Comparison of ENCODE assay signal across 10 mouse cellular contexts in the genomic region with DNA sequence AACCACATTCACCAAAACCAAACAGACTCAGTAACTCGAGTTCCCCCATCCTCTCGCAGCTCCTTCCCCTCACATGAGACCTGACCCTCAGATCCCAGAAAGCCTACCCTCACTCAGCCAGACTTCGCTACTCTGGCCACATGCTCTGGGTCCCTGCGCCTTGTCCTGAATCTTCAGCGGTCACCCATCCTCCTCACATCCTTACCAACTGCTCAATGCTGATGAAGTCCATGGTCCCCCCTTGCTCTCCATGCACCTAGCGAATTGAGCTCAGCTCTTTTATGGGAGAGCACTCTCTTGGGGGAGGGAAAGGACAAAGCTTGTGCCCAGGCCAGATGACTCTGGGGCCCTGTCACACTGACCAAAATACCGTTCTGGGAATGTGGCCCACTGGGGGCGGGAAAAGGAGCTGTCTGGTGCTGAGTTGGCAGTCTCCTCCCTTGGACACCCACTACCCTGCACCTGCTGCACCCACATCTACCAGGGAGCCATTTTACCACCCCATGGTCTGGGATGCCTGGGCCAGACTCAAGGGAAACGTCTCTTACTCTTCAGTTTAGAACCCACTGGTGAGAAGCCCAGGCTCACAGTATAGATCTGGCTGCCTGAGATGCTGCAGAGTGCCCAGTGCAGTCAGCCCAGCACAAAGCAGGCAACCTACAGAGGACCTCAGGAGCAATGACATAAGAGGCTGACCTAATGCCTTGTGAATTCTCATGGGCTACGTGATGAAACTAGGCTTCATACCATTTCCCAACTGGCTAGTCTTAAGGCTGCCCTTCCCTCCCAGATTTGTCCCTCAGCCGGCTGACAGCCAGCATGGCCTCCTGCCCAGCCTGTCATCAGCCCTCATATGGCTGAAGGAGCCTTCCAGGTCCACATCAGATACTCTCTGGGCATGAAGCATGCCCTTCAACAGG. TPM values are rescaled to one million over a fixed set of nuclear protein-coding genes. Genes with fewer than 3 reads are reported as not detected.
DNase-seq lines count a peak whose midpoint lies in the region; ATAC-seq and TF ChIP-seq lines count a peak whose summit lies in the region.
"Had no signal": no experiment of that assay in that cellular context is flagged by ENCODE, and none has a peak within 500 bp of the region (broad histone marks: within the 10 kb centered on the region; RNA-seq: fewer than 3 reads in every experiment).

No protein-coding gene starts in this region.

- H3K27me3 ChIP-seq in midbrain, postnatal 0 days (ENCODE audit: insufficient read depth, low read length) = no peaks in the 10 kb centered on the region
- no peaks in the 10 kb centered on the region for H3K27me3 ChIP-seq in midbrain, embryonic 13.5 days
- H3K27me3 ChIP-seq in heart, embryonic 15.5 days = no peaks in the 10 kb centered on the region
- no peaks in the 10 kb centered on the region for H3K27me3 ChIP-seq in hindbrain, embryonic 14.5 days (ENCODE audit: control insufficient read depth, insufficient read depth, low read length)
- H3K27me3 ChIP-seq: limb, embryonic 15.5 days had no signal

- ATAC-seq in midbrain, postnatal 0 days (ENCODE audit: low FRiP score) = no peak
- no peak for ATAC-seq in midbrain, embryonic 13.5 days
- ATAC-seq in heart, embryonic 15.5 days (replicated peaks; ENCODE audit: insufficient number of reproducible peaks, insufficient read depth, low FRiP score, low read depth) = peak; percentile 59
- ATAC-seq in CD4-positive, CD25-positive, alpha-beta regulatory T cell, adult 4 months = no peak
- ATAC-seq in hindbrain, embryonic 14.5 days (ENCODE audit: low FRiP score) = no peak

- intact Hi-C loops in left cerebral cortex, adult 2 months (cut with DNase I) = no loop called here

- H3K4me3 ChIP-seq in midbrain, postnatal 0 days (ENCODE audit: low read depth, low read length) = no peak overlapping the region
- no peak overlapping the region for H3K4me3 ChIP-seq in midbrain, embryonic 13.5 days (replicated peaks)
- H3K4me3 ChIP-seq in heart, embryonic 15.5 days = no peak overlapping the region
- H3K4me3 ChIP-seq in left cerebral cortex, adult 2 months = no peak overlapping the region
- H3K4me3 ChIP-seq in hindbrain, embryonic 14.5 days (replicated peaks; ENCODE audit: low read length) = no peak overlapping the region
- H3K4me3 ChIP-seq: limb, embryonic 15.5 days had no signal

- H3K4me2 ChIP-seq in midbrain, postnatal 0 days (ENCODE audit: low read depth, low read length, poor library complexity, severe bottlenecking) = no peak overlapping the region
- no peak overlapping the region for H3K4me2 ChIP-seq in midbrain, embryonic 13.5 days (replicated peaks)
- peak overlapping the region; percentile 16; the same call in 1 of the 2 replicates for H3K4me2 ChIP-seq in heart, embryonic 15.5 days
- H3K4me2 ChIP-seq in hindbrain, embryonic 14.5 days (replicated peaks) = no peak overlapping the region
- H3K4me2 ChIP-seq: limb, embryonic 15.5 days had no signal

- no peak for TF ChIP-seq CTCF in midbrain, postnatal 0 days (IDR thresholded peaks at IDR 0.05)
- no peak for TF ChIP-seq CTCF in left cerebral cortex, adult 2 months (IDR thresholded peaks at IDR 0.05)

- H3K9me3 ChIP-seq in midbrain, postnatal 0 days (ENCODE audit: low read length) = no peaks in the 10 kb centered on the region
- no peaks in the 10 kb centered on the region for H3K9me3 ChIP-seq in midbrain, embryonic 13.5 days
- no peaks in the 10 kb centered on the region for H3K9me3 ChIP-seq in heart, embryonic 15.5 days (replicated peaks)
- no peaks in the 10 kb centered on the region for H3K9me3 ChIP-seq in hindbrain, embryonic 14.5 days (ENCODE audit: control insufficient read depth, low read length)
- H3K9me3 ChIP-seq: G1E; limb, embryonic 15.5 days had no signal

- WGBS in midbrain, postnatal 0 days = 91% methylated on average over 11 of the region's 11 CpGs
- WGBS in midbrain, embryonic 13.5 days = 90% methylated on average over 11 of the region's 11 CpGs
- 62% methylated on average over 11 of the region's 11 CpGs for WGBS in heart, embryonic 15.5 days
- 86% methylated on average over 11 of the region's 11 CpGs for WGBS in hindbrain, embryonic 14.5 days

- H3K36me3 ChIP-seq in midbrain, postnatal 0 days (ENCODE audit: insufficient read depth, low read length) = peaks cover 26% of the 10 kb centered on the region
- peaks cover 20% of the 10 kb centered on the region for H3K36me3 ChIP-seq in midbrain, embryonic 13.5 days
- peaks cover 12% of the 10 kb centered on the region; the same call in 1 of the 2 replicates for H3K36me3 ChIP-seq in heart, embryonic 15.5 days
- H3K36me3 ChIP-seq in hindbrain, embryonic 14.5 days (replicated peaks; ENCODE audit: control insufficient read depth, insufficient read depth) = peaks cover 15% of the 10 kb centered on the region

- no peak overlapping the region for H3K27ac ChIP-seq in midbrain, postnatal 0 days (ENCODE audit: low read depth, low read length)
- no peak overlapping the region for H3K27ac ChIP-seq in midbrain, embryonic 13.5 days
- H3K27ac ChIP-seq in heart, embryonic 15.5 days = peak overlapping the region; percentile 92
- no peak overlapping the region for H3K27ac ChIP-seq in left cerebral cortex, adult 2 months
- H3K27ac ChIP-seq in hindbrain, embryonic 14.5 days = no peak overlapping the region

- peak; percentile 42 for DNase-seq in midbrain, postnatal 0 days (ENCODE audit: low spot score)
- DNase-seq in fibroblast of lung, adult 2 months (ENCODE audit: low read depth) = peak; percentile 63
- DNase-seq in left cerebral cortex, adult 2 months (ENCODE audit: extremely low spot score in 1 of 2, low spot score in 2 of 2) = no peak
- DNase-seq in hindbrain, embryonic 14.5 days (ENCODE audit: low spot score) = no peak
- DNase-seq: kidney, postnatal 10 days had no signal

- H3K9ac ChIP-seq in midbrain, postnatal 0 days (replicated peaks; ENCODE audit: low read length, poor library complexity, severe bottlenecking) = no peak overlapping the region
- H3K9ac ChIP-seq in midbrain, embryonic 13.5 days (replicated peaks) = no peak overlapping the region
- H3K9ac ChIP-seq in heart, embryonic 15.5 days = 0 out of 2 replicates have a peak overlapping the region, but pooled peaks have one; percentile 5
- H3K9ac ChIP-seq in hindbrain, embryonic 14.5 days = no peak overlapping the region
- H3K9ac ChIP-seq: limb, embryonic 15.5 days had no signal

- no peaks in the 10 kb centered on the region for H3K4me1 ChIP-seq in midbrain, postnatal 0 days (ENCODE audit: insufficient read depth, low read length)
- 0 out of 2 replicates have a peak, but pooled peaks cover 4% of the 10 kb centered on the region for H3K4me1 ChIP-seq in midbrain, embryonic 13.5 days (replicated peaks)
- H3K4me1 ChIP-seq in heart, embryonic 15.5 days (replicated peaks) = peaks cover 74% of the 10 kb centered on the region
- no peaks in the 10 kb centered on the region for H3K4me1 ChIP-seq in hindbrain, embryonic 14.5 days (replicated peaks; ENCODE audit: control insufficient read depth, insufficient read depth, low read length)

RNA-seq across cellular contexts. Expression of gene Ankrd23, which starts 0.9 kb away (rescaled TPM):
- 9.8 and 11.6 TPM in 2 replicates for total RNA-seq in midbrain, postnatal 0 days (2014; rRNA removed)
- polyA plus RNA-seq in midbrain, postnatal 0 days (2015; fragmentation: Nextera tagmentation; extraction: Ambion mirVana) = 12.8 and 14.8 TPM in 2 replicates
- polyA plus RNA-seq in midbrain, embryonic 13.5 days (2015; fragmentation: Nextera tagmentation; extraction: Ambion mirVana) = 16.1 and 19.0 TPM in 2 replicates
- 25.3 and 26.7 TPM in 2 replicates for polyA plus RNA-seq in heart, embryonic 15.5 days (2015; fragmentation: Nextera tagmentation; extraction: Ambion mirVana)
- polyA plus RNA-seq in CD4-positive, CD25-positive, alpha-beta regulatory T cell, adult 4 months (2017; shearing (Covaris generic)) = 100 to 1,000 TPM in 1 of 2 experiments, 10 to 100 TPM in 1; 39.3 to 112 TPM
- 1 to 10 TPM; 5.0 to 8.1 TPM for total RNA-seq in left cerebral cortex, adult 2 months (2021)
- 6.9 and 10.6 TPM in 2 replicates for polyA plus RNA-seq in hindbrain, embryonic 14.5 days (2014; fragmentation: Nextera tagmentation; extraction: Ambion mirVana)

RNA-seq across cellular contexts. Expression of gene Gm42417, which starts 3.5 kb away (rescaled TPM):
- not detected in 2 replicates for total RNA-seq in midbrain, postnatal 0 days (2014; rRNA removed)
- 0.42 and 0.65 TPM in 2 replicates for polyA plus RNA-seq in midbrain, postnatal 0 days (2015; fragmentation: Nextera tagmentation; extraction: Ambion mirVana)
- polyA plus RNA-seq in midbrain, embryonic 13.5 days (2015; fragmentation: Nextera tagmentation; extraction: Ambion mirVana) = not detected in 2 replicates
- polyA plus RNA-seq in heart, embryonic 15.5 days (2015; fragmentation: Nextera tagmentation; extraction: Ambion mirVana) = 0.22 TPM in 1 of 2 replicates, not detected in the other
- polyA plus RNA-seq in CD4-positive, CD25-positive, alpha-beta regulatory T cell, adult 4 months (2017; shearing (Covaris generic)) = 1 to 10 TPM in 1 of 2 experiments, not detected in 1; 2.3 TPM
- not detected for total RNA-seq in left cerebral cortex, adult 2 months (2021)
- 0.23 and 1.1 TPM in 2 replicates for polyA plus RNA-seq in hindbrain, embryonic 14.5 days (2014; fragmentation: Nextera tagmentation; extraction: Ambion mirVana)
- total RNA-seq: G1E had no signal

RNA-seq across cellular contexts. Expression of gene Ankrd39, which starts 11.5 kb away (rescaled TPM):
- total RNA-seq in midbrain, postnatal 0 days (2014; rRNA removed) = 27.9 and 30.4 TPM in 2 replicates
- 34.3 and 40.9 TPM in 2 replicates for polyA plus RNA-seq in midbrain, postnatal 0 days (2015; fragmentation: Nextera tagmentation; extraction: Ambion mirVana)
- 22.1 and 22.3 TPM in 2 replicates for polyA plus RNA-seq in midbrain, embryonic 13.5 days (2015; fragmentation: Nextera tagmentation; extraction: Ambion mirVana)
- 27.3 and 30.4 TPM in 2 replicates for polyA plus RNA-seq in heart, embryonic 15.5 days (2015; fragmentation: Nextera tagmentation; extraction: Ambion mirVana)
- 10 to 100 TPM; 19.4 to 23.9 TPM for polyA plus RNA-seq in CD4-positive, CD25-positive, alpha-beta regulatory T cell, adult 4 months (2017; shearing (Covaris generic))
- 10 to 100 TPM; 12.0 to 14.8 TPM for total RNA-seq in left cerebral cortex, adult 2 months (2021)
- polyA plus RNA-seq in hindbrain, embryonic 14.5 days (2014; fragmentation: Nextera tagmentation; extraction: Ambion mirVana) = 23.9 and 26.9 TPM in 2 replicates

RNA-seq across cellular contexts. Expression of gene Sema4c, which starts 22.4 kb away (rescaled TPM):
- 30.0 and 32.7 TPM in 2 replicates for total RNA-seq in midbrain, postnatal 0 days (2014; rRNA removed)
- 14.7 and 18.0 TPM in 2 replicates for polyA plus RNA-seq in midbrain, postnatal 0 days (2015; fragmentation: Nextera tagmentation; extraction: Ambion mirVana)
- 33.4 and 35.4 TPM in 2 replicates for polyA plus RNA-seq in midbrain, embryonic 13.5 days (2015; fragmentation: Nextera tagmentation; extraction: Ambion mirVana)
- 7.9 and 10.9 TPM in 2 replicates for polyA plus RNA-seq in heart, embryonic 15.5 days (2015; fragmentation: Nextera tagmentation; extraction: Ambion mirVana)
- under 1 TPM in 1 of 2 experiments, not detected in 1; 0.22 TPM for polyA plus RNA-seq in CD4-positive, CD25-positive, alpha-beta regulatory T cell, adult 4 months (2017; shearing (Covaris generic))
- total RNA-seq in left cerebral cortex, adult 2 months (2021) = 10 to 100 TPM; 17.7 to 18.4 TPM
- polyA plus RNA-seq in hindbrain, embryonic 14.5 days (2014; fragmentation: Nextera tagmentation; extraction: Ambion mirVana) = 3.1 and 3.8 TPM in 2 replicates
- polyA plus RNA-seq: G1E had no signal

RNA-seq across cellular contexts. Expression of gene Cnnm3, which starts 24.1 kb away (rescaled TPM):
- 32.9 and 40.8 TPM in 2 replicates for total RNA-seq in midbrain, postnatal 0 days (2014; rRNA removed)
- polyA plus RNA-seq in midbrain, postnatal 0 days (2015; fragmentation: Nextera tagmentation; extraction: Ambion mirVana) = 4.3 and 5.2 TPM in 2 replicates
- 4.2 and 4.8 TPM in 2 replicates for polyA plus RNA-seq in midbrain, embryonic 13.5 days (2015; fragmentation: Nextera tagmentation; extraction: Ambion mirVana)
- 2.4 and 3.5 TPM in 2 replicates for polyA plus RNA-seq in heart, embryonic 15.5 days (2015; fragmentation: Nextera tagmentation; extraction: Ambion mirVana)
- polyA plus RNA-seq in CD4-positive, CD25-positive, alpha-beta regulatory T cell, adult 4 months (2017; shearing (Covaris generic)) = 1 to 10 TPM; 7.5 to 7.6 TPM
- total RNA-seq in left cerebral cortex, adult 2 months (2021) = 10 to 100 TPM; 29.8 to 34.9 TPM
- polyA plus RNA-seq in hindbrain, embryonic 14.5 days (2014; fragmentation: Nextera tagmentation; extraction: Ambion mirVana) = 6.1 and 6.8 TPM in 2 replicates

Comparison
In these comparisons a context has a peak if more than half of its experiments do, and no peak if none do; other contexts are left out.
1. DNase-seq: peak in midbrain, postnatal 0 days (single experiment) and fibroblast of lung, adult 2 months (single experiment); none in left cerebral cortex, adult 2 months (0 of 2) and hindbrain, embryonic 14.5 days (single experiment).